Mouse (Mus musculus): ENCODE results near the gene Olfr1002.
"Not testable (repeated sequence)": the region's sequence is repeated elsewhere in the genome, so short reads cannot be mapped to it uniquely, and the experiment has no call there.

Gene Olfr1002

DNA sequence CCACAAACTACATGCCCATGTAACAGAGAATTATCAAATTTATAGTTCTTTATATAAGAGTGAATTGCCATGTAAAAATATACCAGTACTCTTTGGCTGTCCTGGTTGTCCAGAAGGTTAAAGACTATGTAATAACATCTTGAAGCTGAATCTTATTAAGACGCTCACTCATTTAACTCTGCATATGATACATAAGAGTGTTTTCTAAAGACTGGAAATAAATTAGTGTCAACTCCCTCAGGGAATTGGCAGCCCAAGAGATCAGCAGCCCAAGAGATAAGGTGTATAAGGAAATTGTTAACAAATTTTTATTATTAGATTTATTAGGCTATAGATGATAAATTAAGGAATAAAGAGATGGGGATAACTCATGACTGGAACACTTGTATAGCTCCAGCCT lies at the start of gene Olfr1002:
TSS of gene Olfr1002 (minus strand) at position 101 of the 400 bp plus-strand sequence.
- DNase-seq: no peak

DNA sequence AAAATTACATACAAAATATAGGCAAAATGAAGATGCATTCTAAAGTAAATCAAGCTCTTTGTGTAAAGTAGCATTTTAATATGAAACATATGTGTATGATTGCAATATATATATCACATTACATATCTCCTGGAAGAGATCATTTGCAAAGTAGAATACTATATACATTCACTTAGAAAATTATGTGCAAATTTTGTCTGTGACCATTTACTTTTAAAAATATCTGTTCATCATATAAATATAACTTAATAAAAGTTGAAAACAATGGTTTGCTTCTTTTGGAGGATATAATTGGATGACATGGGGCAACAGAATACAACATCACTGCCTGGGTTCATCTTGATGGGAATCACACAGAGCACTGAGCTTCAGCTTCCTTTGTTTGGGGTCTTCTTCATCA lies 38.6 kb upstream of the Olfr1002 start, which contains the start of gene Olfr1008:
TSS of gene Olfr1008 (plus strand) at position 301 of the 400 bp plus-strand sequence.
- no peak for DNase-seq

DNA sequence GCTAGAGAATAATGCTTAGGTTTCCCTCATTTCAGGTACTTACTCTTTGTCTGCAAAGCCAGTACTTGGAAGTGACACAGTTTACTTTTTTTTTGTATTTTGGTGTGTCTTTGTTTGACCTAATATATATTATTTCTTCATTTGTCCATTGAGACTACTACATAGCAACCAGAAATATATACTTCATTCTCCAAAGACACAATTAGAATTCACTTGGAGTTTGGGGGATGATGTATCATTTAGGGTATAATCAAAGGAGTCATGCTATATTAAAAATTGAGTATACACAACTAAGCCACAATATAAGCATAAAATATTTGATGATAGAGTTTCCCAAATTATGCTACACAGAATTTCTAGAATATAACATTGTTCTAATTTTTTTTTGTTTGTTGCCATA lies 28.2 kb upstream of the Olfr1002 start, which contains the start of gene Olfr1006:
TSS of gene Olfr1006 (minus strand) at position 101 of the 400 bp plus-strand sequence.
- DNase-seq: no peak

DNA sequence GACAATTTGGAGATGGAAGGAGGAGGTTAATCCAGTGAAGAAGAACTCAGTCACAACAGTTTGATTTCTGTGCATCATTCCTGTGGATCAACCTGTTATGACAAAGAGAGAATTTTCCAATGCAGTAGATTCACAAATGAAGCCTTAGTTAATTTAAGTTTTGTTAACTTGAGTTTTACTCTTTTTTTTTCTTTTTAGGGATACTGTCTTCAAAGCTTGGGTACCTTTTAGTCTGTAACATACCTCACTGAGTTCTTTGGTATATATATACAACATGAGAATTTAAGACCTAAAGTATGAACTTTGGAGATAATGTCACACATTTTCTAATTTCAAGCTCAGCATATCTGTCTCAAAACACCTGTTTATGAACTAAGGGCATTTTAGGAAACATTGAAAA lies 13.9 kb upstream of the Olfr1002 start, which contains the start of gene Olfr154:
TSS of gene Olfr154 (minus strand) at position 101 of the 400 bp plus-strand sequence.
- DNase-seq: not testable (repeated sequence)

DNA sequence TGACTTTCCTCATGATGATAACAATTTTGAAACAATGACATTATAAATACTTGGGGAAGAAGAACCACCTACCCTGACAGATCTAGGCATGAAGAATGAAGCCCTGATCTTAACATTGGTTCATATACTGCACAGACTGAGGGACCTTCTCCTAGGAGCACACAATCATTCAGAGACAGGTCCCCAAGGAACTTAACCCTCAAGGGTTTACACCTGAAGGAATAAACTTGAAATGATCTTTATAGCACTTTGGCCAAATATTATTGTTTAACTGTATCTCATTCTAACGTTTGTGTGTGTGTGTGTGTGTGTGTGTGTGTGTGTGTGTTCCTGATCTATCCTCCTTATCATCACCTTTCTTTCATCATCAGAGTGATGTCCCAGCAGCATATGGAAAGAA lies 38.7 kb downstream of the Olfr1002 start, which contains the start of gene Olfr1000:
TSS of gene Olfr1000 (minus strand) at position 101 of the 400 bp plus-strand sequence.
- DNase-seq: no peak
